Mouse (Mus musculus) stomach, postnatal 0 days (tissue): Measurements from ENCODE around the gene Samd14.

Source experiments
- CTCF ChIP-seq: IDR thresholded peaks from 2 replicates; pipeline ENCODE4 v1.5.1; 2016; ENCODE audit warnings: antibody characterized with exemption, low read depth, mild to moderate bottlenecking, moderate library complexity
- EP300 ChIP-seq: optimal IDR thresholded peaks from 2 replicates; pipeline ENCODE3; 2016; ENCODE audit warnings: antibody characterized with exemption

GRCm38 (mm10) chr11:94987851-94988250 lies 21.8 kb upstream of the Samd14 start:
- TF ChIP-seq CTCF = no peak
- no peak for TF ChIP-seq EP300
